Mouse (Mus musculus) testis, postnatal 14 days (tissue): ENCODE data around the gene Gm3127.
"Not testable (repeated sequence)": the region's sequence is repeated elsewhere in the genome, so short reads cannot be mapped to it uniquely, and the experiment has no call there.

Source experiments
- DNase-seq: peaks from one replicate; pipeline ENCODE4 v3.0.0; 2021; ENCODE audit warnings: low spot score

The Gm3127 gene

DNA sequence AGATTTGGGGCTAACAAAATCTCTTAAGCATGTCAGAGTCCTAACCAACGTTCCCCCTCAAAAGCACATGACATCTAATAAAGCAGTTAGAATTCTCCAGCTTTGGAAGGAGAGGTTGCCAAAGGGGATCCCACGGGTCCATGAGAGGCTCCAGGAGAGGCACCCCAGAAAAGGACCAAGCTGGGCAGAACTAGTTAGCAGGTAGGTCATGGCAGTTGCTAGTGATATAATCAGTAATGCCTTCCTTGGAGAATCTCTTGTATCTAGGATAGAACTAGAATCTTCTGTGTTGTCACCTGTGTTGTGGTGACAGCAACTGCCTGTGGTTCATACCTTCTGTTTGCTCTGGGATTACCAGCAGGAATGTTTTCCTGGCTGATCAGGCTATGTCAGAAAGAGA is at the start of gene Gm3127:
TSS of gene Gm3127 (plus strand) at position 301 of the 400 bp plus-strand sequence.
- not testable (repeated sequence) for DNase-seq

DNA sequence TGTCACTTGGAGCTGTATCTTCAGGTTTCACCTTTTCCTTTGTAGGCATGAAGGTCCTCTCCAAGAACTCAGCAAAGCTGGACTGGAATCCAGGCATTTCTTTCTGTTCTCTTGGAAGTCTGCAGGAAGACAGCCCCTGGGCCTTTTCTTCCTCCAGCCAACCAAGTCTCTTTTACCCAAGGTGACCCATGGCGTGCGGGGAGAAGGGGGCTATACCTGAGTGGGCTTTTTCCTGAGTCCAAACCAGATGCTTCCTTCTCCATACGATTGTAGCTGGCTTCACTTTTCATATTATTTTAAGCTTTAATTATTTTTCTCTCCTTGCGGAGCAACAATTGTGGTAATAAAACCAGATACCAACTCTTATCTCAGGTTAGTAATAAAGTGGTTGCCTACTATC is 23.2 kb upstream of the Gm3127 start:
- not testable (repeated sequence) for DNase-seq

- DNase-seq = peak; percentile 1
Observed at GRCm38 (mm10) chr14:4182030-4182429, 17.2 kb downstream of the Gm3127 start.

GRCm38 (mm10) chr14:4182491-4183210 is 17.8 kb downstream of the Gm3127 start, which contains the start of gene Gm2974:
Gene Gm2974, plus strand, starts transcription at chr14:4182576.
- peak; percentile 21 for DNase-seq

GRCm38 (mm10) chr14:4183375-4183774 is 18.5 kb downstream of the Gm3127 start:
- DNase-seq = not testable (repeated sequence)
